Mouse (Mus musculus) left cerebral cortex, adult 8-10 months (tissue): ENCODE data around the gene Olfr434. TPM values are rescaled to one million over a fixed set of nuclear protein-coding genes. Genes with fewer than 3 reads are reported as not detected.

Experiments used
- total RNA-seq, 4 experiments: library from RNA; stranded (reverse); gene quantifications; 2 replicates each; pipeline ENCODE4 v1.2.4; 2022

The Olfr434 gene
- total RNA-seq, 4 experiments from 2014 or later = not detected

Other genes starting within 250 kb of the Olfr434 start
- under 1 TPM in 1 of 4 experiments, not detected in 3; 0.50 TPM for gene Olfr441, start 106.7 kb upstream of the Olfr434 start, total RNA-seq
- not detected for gene Olfr237-ps1, start 66.5 kb upstream of the Olfr434 start, total RNA-seq
- not detected for gene Olfr437, start 49.7 kb upstream of the Olfr434 start, total RNA-seq
- gene Olfr13, start 40.9 kb upstream of the Olfr434 start, total RNA-seq = not detected
- gene Olfr435, start 15.9 kb upstream of the Olfr434 start, total RNA-seq = not detected
- not detected for gene Olfr47, start 18.5 kb downstream of the Olfr434 start, total RNA-seq
- 1 to 10 TPM; 2.6 to 3.2 (median 2.8) TPM for gene Arhgef5, start 52.6 kb downstream of the Olfr434 start, total RNA-seq
- not detected for gene Nobox, start 96.5 kb downstream of the Olfr434 start, total RNA-seq